Mouse (Mus musculus): ENCODE measurements at regions not wholly inside any gene's neighbourhood (a gene's known extent, or its start where the extent isn't known, plus 50 kb on each side); places are given as distances from the start of the nearest gene placed in this dataset.

DNA sequence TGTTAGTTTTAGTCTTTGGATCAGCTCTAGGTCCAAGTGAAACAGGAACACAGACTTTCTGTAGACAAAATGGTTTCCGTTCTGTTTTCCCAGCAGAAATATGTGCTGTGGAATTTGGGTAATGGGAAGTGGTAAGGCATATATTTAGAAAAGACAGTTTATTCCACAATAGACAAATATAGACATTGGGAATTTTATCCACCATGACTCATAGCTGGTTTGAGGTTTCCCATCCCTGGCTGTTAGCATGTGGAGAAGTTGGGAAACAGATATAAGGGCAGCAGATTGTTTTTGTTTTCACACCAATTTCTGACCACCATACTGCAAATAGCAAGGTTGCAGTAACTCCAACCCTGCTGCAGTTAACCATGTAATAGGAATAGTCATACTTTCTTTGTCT lies 385.0 kb upstream of the Adam34 start:
- DNase-seq (ENCODE audit: extremely low spot score, low read depth, low spot score), result no peak

DNA sequence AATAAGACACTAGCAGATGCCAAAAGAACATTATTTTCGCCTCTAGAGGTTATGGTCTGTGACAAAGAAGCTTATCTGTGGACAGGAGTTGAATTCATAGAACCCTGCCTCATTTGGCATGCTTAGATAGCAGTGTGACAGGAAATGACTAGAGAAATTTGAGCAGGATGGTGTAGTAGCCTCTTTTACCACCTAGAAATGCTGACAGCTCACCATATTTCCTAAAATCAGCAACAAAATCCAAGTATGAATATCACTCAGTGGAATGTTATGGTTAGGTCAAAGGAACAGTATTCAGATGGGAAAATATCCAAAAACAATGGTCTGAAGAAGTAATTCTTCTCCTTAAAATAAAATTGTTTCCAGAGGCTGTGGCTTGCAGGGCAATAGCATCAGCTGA lies 383.6 kb upstream of the Adam34 start:
- DNase-seq (ENCODE audit: extremely low spot score, low read depth, low spot score), result no peak

DNA sequence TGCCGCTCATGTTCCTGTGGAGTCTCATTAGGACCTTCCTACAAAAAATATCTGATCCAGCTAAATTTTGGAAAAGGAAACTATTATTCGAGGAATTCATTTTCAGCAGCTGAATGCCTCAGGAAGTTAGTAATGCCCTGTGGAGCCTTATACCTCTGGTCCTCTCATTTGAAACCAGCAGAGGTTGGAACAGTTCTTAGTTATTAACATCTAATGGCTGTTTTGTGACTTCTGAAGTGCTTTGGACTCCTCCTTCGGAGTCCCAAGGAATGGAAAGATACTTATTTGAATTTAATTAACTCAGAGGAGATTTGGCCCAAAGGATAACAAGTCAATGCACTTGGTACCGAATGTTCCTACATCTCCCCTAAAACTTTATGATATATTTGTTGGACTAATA lies 372.2 kb upstream of the Adam34 start:
- DNase-seq (ENCODE audit: extremely low spot score, low read depth, low spot score), result no peak

DNA sequence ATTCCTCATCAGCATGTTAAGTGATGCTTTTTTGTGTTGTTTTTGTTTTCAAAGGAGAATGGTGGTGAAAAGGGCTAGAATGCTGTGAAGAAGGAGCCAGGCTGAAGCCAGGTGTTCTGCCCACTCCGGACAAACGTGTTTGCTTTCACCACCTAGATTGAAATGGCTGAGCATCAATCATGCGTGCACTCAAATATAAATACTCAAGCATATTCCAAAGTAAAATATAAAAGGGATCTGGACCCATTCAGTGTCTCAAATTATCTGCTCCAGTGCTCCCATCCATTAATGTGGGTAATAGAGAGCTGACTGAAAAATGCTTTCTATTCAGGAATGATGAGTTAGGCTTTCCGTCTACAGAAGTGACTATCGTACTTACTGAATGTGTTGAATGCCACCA lies 349.0 kb upstream of the Adam34 start:
- DNase-seq (ENCODE audit: extremely low spot score, low read depth, low spot score), result no peak

DNA sequence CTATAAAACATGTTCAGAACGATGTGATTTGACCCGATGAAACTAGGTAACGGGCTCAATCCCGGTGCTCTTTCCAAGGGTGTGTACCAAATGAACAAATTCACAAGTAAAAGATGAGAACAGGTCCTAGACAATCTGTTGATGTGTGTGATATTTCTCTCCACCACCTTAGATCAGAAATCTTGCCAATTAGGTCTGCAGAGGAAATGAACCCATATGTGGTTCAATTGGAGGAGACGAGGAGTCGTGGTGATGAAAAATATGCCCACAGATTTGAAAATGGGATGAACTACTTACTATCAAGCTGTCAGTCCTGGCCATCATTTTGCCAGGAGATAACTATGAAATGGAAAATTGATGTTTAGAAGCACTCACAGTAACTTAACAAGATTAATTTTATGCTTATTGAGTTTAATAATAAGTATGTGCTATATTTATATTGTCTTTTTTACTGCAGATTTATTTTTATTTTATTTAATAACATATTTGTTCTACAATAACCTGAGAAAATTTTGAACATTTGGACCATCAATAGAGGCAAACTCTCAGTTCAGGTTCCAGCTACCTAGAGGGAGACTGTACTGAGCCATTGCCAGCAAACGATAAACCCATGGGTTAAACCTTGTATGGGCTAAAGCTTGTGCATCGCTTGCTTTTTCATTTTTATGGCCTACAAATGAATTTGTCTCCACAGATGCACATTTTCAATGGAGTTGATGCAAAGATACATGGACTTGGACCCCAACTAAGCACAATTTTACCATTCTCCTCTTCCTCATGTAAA lies 332.9 kb upstream of the Adam34 start:
- no peak for DNase-seq (ENCODE audit: extremely low spot score, low read depth, low spot score)

DNA sequence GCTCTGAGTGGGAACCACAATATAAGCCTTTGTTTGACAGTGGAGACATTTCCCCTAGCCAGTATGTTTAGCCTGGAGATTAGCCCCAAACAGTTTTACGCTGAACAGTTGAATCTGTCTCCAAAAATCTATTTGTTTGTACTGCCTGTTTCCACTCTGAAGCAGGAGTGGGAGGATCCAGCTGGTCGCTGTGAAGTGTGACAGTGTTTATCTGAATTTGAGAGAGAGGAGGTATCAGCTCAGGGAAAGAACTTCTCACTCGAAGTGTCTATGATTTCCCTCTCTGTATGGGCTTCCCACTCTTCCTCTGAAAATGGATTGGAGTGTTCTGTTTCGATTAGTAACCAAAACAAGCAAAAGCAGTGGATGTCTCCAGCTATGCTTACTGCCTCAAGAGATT lies 324.4 kb upstream of the Adam34 start:
- no peak for DNase-seq (ENCODE audit: extremely low spot score, low read depth, low spot score)

DNA sequence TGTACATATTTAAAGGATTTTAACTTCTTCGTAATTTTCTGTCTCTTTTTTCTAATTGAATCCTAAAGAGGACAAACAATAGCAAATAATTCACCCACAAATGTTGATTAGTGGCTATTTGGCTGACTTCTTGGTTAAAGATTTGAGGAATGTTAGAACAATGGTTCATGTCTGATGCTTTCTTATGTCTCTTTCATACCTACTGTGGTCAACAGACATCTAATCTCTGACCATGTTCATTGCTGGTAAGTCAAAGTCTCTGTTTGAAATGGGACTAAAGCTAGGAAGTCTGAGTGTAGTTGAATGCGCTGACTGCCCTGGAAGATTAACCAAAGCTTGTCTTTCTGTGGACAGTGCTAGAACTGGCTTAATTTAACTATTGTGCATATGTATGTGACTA lies 321.5 kb upstream of the Adam34 start:
- DNase-seq (ENCODE audit: extremely low spot score, low read depth, low spot score), result no peak

DNA sequence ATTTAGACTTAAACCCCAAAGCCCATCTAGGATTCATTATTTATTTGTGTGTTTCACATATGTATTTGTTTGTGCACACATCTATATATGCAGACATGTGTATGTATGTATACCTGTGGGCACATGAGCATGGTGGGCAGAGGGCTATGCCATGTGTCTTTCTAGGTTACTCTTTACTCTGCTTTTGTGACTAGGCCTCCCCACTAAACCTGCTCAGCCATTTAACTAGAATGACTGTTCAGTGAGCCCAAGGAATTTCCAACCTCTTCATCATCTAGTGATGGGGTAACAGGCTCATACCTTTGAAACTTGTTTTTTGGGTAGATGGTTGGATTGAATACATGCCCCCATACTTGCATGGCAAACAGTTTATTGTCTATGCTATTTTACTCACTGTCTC lies 321.1 kb upstream of the Adam34 start:
- no peak for DNase-seq (ENCODE audit: extremely low spot score, low read depth, low spot score)

DNA sequence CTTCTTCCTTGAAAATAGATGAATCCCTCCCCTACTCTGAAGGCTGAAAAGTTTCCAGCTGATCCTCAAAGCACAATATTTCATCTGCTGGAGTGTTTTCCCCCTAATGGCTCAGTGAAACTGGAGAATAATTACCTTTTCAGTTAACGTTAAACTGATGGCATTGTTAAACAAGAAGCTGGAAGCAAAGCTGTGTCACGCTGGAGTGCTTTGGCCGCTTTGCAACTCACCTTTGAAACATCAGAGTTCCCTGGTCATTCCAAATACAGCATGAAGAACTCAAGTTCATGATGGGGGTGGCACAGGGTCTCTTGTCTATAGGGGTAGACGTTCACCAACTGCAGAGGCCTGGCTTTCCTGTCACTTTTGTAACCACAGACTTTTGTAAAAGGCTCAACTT lies 317.9 kb upstream of the Adam34 start:
- no peak for DNase-seq (ENCODE audit: extremely low spot score, low read depth, low spot score)

DNA sequence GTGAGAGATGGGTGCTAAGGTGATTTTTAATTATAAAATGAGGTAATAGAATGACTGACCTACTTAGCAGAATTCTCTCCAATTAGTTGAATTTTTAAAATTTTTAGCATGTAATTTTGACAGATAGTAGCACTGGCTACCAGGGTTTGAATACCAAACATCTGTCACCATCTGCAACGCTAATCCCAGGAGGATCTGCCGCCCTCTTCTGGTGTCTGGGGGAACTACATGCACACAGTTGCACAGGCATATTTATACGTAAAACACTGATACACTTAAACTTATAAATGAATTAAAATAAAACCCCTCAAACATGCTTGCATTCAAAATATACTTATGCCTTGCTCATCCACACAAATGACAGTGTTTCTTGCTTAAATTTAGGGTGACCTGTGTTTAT lies 316.1 kb upstream of the Adam34 start:
- DNase-seq (ENCODE audit: extremely low spot score, low read depth, low spot score), result peak; percentile 22

DNA sequence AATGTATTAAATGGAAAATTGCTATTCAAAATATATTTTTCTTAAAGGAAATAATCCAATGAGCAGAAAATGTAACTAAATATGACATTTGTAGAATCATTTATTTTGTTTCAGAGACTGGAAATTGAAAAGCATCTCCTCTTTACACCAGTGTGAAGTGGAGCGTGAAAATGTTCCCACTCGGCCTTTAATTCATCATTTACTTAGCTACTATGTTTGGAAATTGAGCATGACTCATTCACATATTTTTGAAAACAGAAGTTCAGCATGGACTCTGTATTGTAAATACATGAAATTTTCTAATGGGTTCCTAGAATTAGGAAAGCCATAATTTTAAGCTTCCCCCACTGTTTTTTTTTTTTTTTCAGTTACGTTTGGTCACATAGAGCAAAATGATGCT lies 314.2 kb upstream of the Adam34 start:
- no peak for DNase-seq (ENCODE audit: extremely low spot score, low read depth, low spot score)

Measured in hindlimb bud, embryonic 11.5 days (tissue).